Mouse (Mus musculus): ENCODE measurements around the gene Plpp2.

GRCm38 (mm10) chr10:79506709-79507108 lies 26.9 kb downstream of the Plpp2 start:
- TF ChIP-seq POLR2A (IDR thresholded peaks at IDR 0.05; ENCODE audit: borderline replicate concordance, control insufficient read depth, low read depth, low read length): no peak
- no peak for TF ChIP-seq CTCF (IDR thresholded peaks at IDR 0.05; ENCODE audit: control insufficient read depth, insufficient read depth, low read length)

Measured in bone marrow, adult 2 months (tissue).